Mouse (Mus musculus): ENCODE measurements around the gene Zdhhc11.

Zdhhc11 gene

DNA sequence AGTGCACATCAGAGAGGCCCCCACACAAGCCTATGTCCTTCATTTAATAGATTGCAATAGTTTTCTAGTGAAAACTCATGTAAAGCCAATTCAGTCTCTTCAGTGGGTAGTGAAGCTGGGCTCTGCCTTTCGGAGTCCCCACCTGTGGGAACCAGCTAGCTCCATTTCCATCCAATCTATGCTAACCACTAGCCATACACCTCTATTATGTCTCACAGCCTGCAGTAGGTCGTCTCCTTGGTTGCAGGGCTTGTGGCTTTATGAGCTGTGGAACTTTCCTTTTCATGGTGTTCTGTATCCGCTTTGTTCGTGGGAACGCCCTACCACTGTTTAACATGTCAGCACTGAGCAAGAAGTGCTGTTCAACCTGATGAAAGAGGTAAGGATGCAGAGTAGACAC, at the start of gene Zdhhc11:
Gene Zdhhc11, plus strand, starts transcription at position 301 of the 400 bp plus-strand sequence.
- DNase-seq (ENCODE audit: low spot score in 2 of 2): no peak

DNA sequence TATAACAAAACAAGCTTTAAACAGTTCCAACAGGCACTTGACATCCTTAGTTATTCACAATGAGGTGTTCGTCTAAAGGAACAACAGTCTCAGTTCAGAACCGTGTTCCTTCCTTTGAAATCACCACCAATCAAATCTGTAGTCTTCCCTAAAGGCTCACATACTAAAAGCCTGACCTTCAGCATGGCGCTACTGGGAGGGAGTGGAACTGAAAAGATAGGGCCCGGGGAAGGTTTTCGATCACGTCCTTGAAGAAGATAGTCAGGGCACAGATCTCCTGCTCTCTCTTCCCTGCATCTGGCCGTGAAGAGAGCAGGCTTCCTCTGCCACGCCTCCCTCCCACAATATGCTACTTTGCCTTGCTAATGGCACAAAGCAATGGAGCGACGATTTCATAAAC, 31.4 kb upstream of the Zdhhc11 start:
- DNase-seq (ENCODE audit: low spot score in 2 of 2): no peak

- DNase-seq (ENCODE audit: low spot score in 2 of 2): no peak
Observed at GRCm38 (mm10) chr13:73936938-73937320, 26.7 kb upstream of the Zdhhc11 start.

- DNase-seq (ENCODE audit: low spot score in 2 of 2): peak; percentile 82 to 89
Observed at GRCm38 (mm10) chr13:73937321-73938176, 26.1 kb upstream of the Zdhhc11 start, which contains the start of the genes Trip13 and Brd9. TSS of gene Trip13 (minus strand) at chr13:73937784. TSS of gene Brd9 (plus strand) at chr13:73937811.

- no peak for DNase-seq (ENCODE audit: low spot score in 2 of 2)
Observed at GRCm38 (mm10) chr13:73938177-73938560, 25.5 kb upstream of the Zdhhc11 start.

GRCm38 (mm10) chr13:73939101-73939500, 24.6 kb upstream of the Zdhhc11 start:
- DNase-seq (ENCODE audit: low spot score in 2 of 2): no peak

DNA sequence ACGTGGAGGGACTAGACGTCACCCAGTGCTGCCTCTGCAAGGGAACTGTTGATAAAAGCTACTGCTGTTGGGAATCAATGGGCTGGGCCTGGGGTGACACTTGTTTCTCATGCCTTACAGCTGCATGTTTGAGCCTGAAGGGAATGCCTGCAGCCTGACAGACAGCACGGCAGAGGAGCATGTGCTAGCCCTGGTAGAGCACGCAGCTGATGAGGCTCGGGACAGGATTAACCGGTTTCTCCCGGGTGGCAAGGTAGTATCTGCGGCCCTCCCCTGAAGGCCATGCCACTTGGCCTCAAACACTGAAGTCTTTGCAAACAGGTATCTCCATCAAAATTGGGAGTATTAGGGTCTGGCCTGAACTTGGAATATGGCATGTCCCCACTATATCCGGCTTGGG, 19.0 kb upstream of the Zdhhc11 start:
- DNase-seq (ENCODE audit: low spot score in 2 of 2): no peak

DNA sequence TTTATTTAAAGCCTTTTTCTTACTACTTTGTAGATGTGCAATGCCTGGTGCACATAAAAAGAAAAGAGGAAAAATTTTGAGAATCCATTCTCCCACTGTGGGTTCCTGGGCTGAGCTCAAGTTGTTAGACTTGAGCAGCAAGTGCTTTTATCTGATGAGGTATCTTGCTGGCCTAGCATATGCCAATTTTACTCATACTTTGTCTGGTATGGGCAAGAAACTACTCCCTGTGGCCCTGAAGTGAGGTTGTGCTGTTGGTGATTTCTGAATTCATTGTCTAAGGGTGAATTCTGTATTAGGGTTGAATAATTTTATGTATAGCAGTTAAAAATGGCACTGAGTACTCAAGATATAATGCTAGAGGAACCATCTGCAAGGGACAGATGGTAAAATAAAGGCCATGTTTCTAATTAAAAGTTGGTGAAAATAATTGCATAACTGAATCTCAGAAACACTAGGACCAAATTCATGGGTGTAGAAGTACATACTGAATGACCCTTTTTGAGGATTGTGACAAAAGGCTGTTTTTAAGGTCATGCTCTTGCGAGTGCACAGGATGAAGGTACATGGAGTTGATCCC, 10.0 kb upstream of the Zdhhc11 start:
- no peak for DNase-seq (ENCODE audit: low spot score in 2 of 2)

GRCm38 (mm10) chr13:73954666-73955065, 9.0 kb upstream of the Zdhhc11 start:
- no peak for DNase-seq (ENCODE audit: low spot score in 2 of 2)

DNA sequence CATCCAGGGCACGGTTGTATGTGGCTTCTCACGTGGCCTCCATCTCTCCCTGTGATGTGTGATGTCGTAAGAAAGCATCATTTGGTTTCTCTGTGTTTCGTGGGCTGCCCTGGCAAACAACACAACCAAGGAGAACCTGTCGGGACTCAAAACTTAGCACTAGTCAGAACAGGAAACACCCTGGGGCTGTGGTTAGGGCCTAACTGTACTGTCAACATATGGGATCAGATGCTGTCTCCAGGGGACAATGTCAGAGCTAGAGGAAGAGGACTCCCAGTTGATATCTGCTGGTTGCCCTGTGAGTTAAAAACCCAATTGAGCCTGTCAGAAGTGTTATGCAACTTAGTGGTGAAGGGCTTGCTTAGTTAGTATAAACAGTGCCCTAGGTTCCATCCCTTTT, 8.1 kb upstream of the Zdhhc11 start:
- no peak for DNase-seq (ENCODE audit: low spot score in 2 of 2)

- DNase-seq (ENCODE audit: low spot score in 2 of 2): no peak
Observed at GRCm38 (mm10) chr13:73960117-73960652, 3.5 kb upstream of the Zdhhc11 start.

DNA sequence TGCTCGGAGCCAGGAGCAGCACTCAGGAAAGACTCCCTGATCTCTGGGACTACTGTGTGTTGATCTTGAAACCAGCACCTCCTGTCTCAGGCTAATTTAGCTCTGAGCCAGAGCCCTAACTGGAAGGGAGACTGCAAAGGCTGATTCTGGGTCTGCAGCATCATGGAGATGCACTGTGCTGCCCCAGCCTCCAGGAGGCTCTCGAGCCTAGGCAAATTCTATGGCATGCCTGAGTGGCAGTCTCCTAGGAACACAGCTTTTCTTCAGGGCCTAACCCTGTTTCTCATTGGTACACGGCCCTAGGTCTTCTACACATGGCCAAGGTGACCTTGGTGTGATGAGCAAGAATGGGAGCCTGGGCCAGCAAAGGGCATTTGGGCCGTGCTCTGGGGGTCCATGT, 2.5 kb upstream of the Zdhhc11 start:
- no peak for DNase-seq (ENCODE audit: low spot score in 2 of 2)

DNA sequence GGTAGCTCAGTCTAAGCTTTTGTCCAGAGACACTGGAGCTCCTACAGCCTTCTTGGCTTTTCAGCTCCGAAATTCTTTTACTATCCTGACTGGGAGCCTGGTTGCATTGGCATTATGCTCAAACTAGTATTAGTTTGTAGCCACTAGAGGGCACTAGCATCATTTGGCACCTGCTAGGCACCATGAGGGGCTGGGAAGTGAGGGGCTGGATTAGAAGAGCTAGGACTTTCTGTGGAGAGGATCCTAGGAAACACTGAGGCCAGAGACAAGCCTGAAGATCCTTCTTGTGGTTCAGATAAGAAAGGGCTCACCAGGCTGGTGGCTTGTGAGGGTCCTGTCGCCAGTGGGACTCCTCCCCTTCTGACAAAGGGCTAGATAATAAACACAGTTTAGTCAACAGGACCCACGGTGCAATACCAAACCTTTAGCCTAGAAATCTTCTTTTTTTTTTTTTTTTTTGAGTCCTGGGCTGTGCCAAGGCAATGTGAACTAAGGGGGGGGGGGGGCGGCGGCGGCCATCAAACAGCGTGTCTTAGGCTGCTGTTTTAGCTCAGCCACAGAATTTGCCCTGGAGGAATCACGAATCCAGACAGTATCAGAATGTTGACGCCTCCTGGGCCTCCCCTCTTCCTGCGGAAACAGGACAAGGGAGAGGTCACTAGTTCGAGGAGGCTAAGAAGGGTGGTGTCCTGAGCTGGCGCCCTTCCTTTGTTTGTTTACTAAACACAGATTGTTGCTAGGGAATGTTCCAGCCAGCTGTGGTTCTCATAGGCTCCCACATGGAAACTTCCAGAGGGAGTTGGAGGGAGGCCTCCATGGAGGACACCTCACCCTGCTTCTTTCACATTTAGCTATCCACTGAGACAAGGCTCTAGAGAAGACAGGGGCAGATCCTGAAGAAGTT, 7.1 kb downstream of the Zdhhc11 start:
- peak in 1 of 2 experiments; percentile 44 for DNase-seq (ENCODE audit: low spot score in 2 of 2)

- DNase-seq (ENCODE audit: low spot score in 2 of 2): no peak
Observed at GRCm38 (mm10) chr13:73974523-73974922, 10.9 kb downstream of the Zdhhc11 start.

- no peak for DNase-seq (ENCODE audit: low spot score in 2 of 2)
Observed at GRCm38 (mm10) chr13:73976935-73977334, 13.3 kb downstream of the Zdhhc11 start.

DNA sequence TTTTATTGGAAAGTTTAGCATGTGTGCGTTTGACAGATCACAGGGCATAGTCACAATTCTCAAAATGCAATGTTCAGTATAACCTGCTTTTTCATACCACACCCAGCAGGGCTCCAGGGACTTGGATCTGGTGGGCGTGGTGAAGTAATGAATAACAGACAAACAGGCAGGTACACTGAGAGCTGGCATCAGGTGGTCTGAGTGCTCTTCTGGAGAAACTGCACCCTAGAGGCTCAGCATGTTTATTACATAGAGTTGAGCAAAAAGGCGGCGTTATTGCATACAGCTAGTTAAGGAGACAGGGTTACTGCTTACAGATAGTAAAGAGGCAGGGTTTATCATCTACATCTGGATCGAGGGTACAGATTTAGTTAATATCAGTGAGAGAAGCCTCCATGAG, 26.7 kb downstream of the Zdhhc11 start:
- no peak for DNase-seq (ENCODE audit: low spot score in 2 of 2)

DNA sequence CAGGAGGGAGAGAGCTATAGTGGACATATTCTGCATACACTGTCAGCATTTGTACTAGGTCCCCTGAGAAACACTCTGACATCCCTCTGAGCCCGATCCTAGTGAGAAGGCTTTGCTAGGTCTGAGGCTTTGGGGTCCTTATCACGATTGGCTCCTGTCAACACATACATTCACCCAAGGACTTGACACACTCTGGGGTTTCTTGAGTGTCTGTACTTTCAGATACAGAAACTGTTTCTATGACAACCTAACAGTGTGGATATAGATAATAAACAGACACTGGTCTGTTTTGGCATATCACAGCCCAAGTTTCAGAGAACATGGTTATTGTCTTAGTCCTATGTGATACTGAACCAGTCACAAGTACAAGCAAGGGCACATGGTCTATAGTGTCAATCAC, 27.1 kb downstream of the Zdhhc11 start:
- DNase-seq (ENCODE audit: low spot score in 2 of 2): no peak

DNA sequence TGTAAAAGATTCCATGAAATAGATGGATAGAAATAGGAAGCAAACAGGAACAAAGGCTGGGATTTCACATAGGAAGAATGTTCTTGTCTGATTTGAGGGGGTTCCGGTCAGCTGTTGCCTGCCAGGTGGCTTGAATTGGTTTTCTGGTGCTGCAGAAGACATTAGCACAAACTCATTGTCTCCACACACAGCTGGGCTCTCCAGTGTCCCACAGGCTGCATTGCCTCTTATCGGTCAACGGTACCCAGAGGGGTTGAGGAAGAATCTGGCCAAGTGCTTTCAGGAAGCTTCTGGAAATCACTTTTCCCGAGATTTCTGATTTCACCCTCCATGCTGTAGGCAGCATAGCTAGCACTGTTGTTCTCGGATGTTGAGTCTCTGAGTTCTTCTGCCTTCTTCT, 27.6 kb downstream of the Zdhhc11 start:
- DNase-seq (ENCODE audit: low spot score in 2 of 2): no peak

GRCm38 (mm10) chr13:73996456-73996855, 32.8 kb downstream of the Zdhhc11 start:
- no peak for DNase-seq (ENCODE audit: low spot score in 2 of 2)

GRCm38 (mm10) chr13:74000519-74000918, 36.9 kb downstream of the Zdhhc11 start:
- DNase-seq (ENCODE audit: low spot score in 2 of 2): no peak

DNA sequence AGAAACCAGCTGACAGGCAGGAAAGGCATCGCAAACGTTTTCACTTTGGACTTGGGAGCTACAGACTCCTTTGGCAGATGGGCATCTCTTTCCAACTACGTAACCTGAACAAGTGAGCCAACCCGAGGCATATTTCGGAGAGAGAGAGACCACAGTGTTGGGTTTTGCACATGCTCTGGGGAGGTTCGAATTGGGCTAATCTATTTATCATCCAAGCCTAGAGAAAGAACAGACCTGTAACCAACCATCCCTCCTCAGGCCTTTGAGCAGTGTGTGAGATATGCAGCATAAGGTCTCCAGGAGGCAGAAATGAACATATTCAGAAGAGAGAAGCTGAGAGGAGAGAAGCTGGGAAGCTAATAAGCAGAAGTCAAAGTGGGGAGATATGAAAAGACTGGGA, 37.3 kb downstream of the Zdhhc11 start:
- DNase-seq (ENCODE audit: low spot score in 2 of 2): no peak

- no peak for DNase-seq (ENCODE audit: low spot score in 2 of 2)
Observed at GRCm38 (mm10) chr13:74001492-74001891, 37.8 kb downstream of the Zdhhc11 start.

Data from frontal cortex, postnatal 10 days (tissue).